Mouse (Mus musculus) ovary, postnatal 14 days (tissue): ENCODE results near the gene Synrg.

ENCODE experiments used
- DNase-seq: peaks from one replicate; pipeline ENCODE4 v3.0.0; 2022; ENCODE audit warnings: low spot score

The Synrg gene

GRCm38 (mm10) chr11:83963991-83964921, at the start of gene Synrg:
Synrg (plus strand) TSS chr11:83964428.
- DNase-seq: peak; percentile 83

GRCm38 (mm10) chr11:83914501-83914900, 49.7 kb upstream of the Synrg start:
- no peak for DNase-seq

GRCm38 (mm10) chr11:83922600-83922999, 41.6 kb upstream of the Synrg start:
- DNase-seq: no peak

- no peak for DNase-seq
Measured at GRCm38 (mm10) chr11:83927097-83927496, 37.1 kb upstream of the Synrg start.

DNA sequence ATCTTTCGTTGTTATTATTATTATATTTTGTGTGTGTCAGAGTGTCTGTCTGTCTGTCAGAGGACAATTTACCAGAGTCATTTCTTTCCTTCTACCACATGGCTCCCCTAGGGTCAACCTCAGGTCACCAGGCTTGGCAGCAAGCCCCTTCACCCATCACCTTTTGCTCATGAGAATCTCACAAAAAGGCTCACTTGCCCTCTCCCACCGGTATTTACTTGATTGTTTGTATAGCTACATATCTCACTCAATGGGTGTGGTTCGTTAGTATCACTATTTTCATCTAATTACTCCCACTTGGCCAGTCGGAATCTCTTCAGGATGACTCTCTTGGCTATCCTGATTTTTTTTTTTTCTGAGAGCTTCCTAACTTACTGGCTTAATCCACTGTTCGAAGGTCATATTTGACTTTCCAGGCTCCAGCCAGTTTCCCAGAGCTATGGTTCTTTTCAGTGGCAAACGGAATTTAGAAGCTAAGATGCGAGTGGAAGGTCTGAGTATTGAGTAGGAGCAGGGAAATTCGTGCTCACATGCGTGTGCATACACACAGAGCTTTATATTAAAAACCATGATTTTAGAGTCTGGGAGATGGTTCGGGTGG, 31.6 kb upstream of the Synrg start:
- no peak for DNase-seq

DNA sequence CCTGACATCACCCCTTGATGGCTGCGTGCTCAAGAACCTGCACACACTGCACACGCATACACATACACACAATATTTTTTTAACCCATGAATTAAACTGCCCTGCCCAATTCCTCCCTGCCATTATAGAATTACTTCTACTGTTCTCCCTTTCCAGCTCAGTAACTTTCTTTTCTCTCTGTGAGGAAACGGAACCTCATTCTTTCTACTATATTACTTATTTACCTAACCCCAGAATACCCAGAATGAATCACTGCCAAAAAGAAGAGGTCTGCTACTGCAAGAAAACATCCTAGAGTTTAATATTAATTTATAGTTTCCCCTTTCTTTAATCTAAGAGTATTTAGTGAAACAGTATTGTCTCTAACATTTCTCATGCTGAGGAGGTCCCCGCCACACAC, 30.9 kb upstream of the Synrg start:
- DNase-seq: no peak

GRCm38 (mm10) chr11:83935986-83936665, 28.1 kb upstream of the Synrg start:
- peak; percentile 62 for DNase-seq

GRCm38 (mm10) chr11:83938556-83938955, 25.7 kb upstream of the Synrg start:
- DNase-seq: no peak

DNA sequence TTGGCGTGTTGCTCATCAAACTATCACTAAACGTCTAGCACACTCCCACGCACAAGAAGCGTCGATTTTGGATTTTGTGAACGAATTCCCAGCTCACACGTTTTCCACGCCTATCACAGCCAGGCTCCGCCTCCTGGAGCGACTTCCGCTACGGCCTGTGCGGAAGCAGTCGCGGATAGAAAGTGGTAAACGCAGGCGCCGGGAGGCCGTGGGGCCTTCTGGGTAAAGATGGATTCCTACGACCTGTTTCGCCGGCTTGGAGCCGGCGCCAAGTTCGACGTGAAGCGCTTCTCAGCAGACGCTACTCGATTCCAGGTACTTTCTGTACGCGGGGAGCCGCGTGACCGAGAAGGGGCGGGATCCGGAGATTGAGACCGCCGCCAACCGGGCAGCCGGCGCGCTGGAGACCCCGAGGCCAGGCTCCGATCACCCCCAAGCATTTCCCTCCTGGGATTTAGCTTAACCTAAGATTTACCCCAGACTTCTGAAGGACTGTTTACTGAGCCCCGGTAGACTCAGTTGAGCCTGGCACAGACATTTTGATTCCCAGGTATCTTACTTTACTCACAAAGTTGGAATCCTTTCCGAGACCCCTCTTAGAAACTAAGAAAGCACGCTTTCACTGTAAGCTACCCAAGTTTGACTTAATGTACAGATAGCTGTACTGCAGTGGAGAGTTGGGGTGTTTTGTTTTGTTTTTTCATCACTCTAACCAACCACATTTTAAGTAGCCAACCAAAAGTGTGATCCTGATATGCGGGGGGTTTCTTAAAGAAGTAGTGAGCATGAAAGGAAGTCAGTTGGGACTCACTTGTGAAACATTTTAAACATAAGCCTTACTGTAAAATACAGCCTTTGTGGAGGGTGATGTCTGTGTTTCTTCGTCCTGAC, 22.0 kb upstream of the Synrg start, which contains the start of gene Ddx52:
Gene Ddx52 (plus strand): TSS at position 113 of the 891 bp plus-strand sequence.
- DNase-seq: peak; percentile 79

GRCm38 (mm10) chr11:83956822-83957221, 7.4 kb upstream of the Synrg start:
- DNase-seq: no peak

DNA sequence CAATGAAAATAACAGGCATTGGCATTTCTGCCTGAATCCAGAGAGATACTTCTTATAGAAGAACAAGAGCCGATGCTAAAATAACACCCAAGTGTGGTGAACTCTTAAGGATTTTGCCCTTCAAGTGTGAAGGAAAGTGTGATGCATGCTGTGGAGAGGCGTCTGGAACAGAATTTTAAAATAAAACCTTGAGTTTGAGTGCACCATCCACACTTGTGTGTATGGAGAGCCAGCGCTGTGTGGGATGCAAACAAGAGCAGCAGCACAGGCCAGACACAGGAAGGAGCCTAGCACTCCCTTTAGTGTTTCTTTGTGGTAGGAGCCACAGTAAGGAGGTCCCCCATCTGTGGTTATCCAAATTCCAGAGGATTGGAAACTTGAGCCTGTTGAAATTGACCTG, 2.2 kb upstream of the Synrg start:
- DNase-seq: no peak

DNA sequence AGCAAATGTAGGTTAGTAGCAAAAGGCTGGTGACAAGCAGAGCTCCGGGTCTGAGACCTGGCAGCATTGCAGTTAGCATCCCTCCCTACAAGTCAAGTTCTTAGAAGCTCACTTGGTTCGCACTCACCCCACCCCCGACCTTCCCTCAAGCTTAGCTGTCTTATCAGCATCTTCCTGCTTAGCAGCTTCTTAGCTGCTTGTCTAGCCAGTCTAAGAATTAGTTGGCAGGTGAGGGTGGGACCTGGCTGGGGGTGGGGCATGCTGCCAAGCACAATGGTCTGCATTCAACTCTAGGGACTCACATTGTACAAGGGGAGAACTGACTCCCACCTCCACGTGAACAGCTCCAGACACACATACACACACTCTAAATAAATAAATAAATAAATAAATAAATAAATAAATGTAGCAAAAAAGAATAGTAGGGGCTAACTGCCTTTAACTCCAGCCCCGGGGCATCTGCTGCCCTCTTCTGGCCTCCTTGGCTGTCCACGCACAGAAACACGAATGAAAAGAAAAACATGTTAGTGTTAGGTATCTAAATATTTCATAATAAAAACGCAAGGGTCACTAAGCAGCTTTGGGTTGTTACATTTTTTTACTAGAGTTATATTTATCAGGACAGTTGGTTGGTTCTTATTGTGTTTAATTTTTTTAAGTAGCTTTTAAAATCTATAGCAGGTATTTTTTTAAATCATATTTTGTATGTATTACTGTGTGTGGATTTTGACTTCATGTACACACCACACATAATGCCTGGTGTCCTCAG, 3.4 kb downstream of the Synrg start:
- DNase-seq: no peak

- DNase-seq: no peak
Measured at GRCm38 (mm10) chr11:83968205-83968575, 4.0 kb downstream of the Synrg start.

- no peak for DNase-seq
Measured at GRCm38 (mm10) chr11:83969040-83969439, 4.8 kb downstream of the Synrg start.

DNA sequence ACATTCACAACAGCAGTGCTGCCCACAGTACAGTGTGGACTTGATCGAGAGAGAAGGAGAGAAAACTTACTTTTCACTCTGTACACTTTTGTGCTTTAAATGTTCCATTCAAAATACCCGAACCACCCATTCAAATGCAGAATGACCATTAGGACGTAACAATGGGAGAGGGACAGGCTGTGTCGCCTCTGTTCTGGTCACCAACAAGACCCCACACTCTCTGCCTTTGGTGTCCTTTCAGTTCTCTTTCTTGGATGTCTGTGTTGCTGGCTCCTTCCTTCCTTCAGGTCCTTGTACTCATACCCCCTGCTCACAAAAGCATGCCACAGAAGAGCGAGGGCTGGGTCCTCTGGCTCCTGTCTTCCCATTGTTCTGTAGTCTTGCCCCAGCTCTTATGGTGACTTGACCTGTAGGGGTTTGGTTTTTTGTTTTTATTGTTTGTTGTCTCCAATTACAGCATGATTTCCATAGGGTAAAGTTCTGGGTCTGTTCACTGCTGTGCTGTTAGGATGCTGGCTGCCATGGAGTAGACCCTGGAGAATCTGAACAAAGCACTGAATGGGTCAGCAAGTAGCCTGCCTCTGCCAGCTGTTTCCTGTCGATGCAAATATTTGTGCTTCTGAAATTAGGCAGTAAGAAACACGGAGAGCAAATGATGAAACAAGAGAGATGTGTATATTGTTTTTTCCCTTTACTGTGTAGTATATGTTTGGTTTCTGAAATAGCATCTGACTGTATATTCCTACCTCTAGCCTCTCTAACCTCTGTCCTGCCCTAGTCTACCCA, 10.5 kb downstream of the Synrg start:
- no peak for DNase-seq

GRCm38 (mm10) chr11:83975488-83975887, 11.3 kb downstream of the Synrg start:
- no peak for DNase-seq

DNA sequence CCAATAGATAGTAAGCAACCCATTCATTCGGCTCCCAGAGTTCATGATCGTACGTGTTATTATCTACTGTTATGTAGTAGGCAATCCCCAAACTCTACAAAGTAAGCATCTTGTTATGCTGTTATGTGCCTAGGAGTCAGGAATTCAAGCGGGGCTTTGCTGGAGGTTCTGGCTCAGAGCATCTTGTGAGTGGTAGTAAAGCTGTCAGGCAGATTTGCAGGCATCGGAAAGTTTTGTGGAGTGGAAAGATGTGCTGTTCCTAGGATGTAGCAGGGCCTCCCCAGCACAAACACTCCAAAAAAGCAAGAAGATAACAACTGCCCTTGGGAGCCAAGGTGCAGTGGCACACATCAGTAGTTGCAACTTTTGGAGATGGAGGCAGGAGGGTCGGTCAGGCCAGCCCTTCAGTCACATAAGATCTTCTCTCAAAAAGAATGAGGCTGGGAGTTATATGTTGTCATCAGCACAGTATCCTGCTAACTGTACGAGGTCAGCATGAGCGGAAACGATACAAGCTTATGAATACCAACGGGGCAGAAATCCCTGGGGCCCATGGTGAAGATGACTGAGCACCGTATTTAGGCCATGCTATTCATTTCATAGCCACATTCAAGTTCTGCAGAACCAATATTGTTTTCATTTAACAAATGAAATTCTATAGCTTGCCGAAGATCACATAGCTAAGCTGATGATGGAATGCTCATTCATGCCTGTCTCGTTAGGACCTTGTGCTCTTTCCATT, 12.2 kb downstream of the Synrg start:
- no peak for DNase-seq

DNA sequence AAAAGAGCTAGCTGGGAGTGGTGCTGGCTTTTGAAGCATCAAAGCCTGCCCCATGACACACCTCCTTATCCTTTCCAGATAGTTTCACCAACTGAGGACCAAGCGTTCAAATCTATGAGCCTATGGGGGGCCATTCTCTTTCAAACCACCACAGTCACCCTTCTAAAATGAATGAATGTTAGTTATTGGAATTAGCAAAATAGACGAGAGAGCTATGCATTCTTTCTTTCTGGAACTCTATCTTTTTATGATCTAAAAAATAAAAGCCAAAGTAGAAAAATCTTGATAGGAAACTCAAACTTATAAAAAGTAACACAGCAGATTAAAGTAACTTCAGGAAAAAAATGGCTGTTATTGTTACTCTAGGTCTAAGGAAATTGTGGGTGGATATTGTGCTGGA, 13.6 kb downstream of the Synrg start:
- no peak for DNase-seq

- DNase-seq: no peak
Measured at GRCm38 (mm10) chr11:83979992-83980391, 15.8 kb downstream of the Synrg start.
